Mouse (Mus musculus) cerebellum, postnatal 36 days (tissue): Measurements from ENCODE around the gene Gas7.

ENCODE experiments used
- DNase-seq, 2 experiments: peaks; one replicate each; pipeline ENCODE4 v3.0.0; 2021 to 2022; ENCODE audit warnings: mixed read lengths in 2 of 2

The Gas7 gene

DNA sequence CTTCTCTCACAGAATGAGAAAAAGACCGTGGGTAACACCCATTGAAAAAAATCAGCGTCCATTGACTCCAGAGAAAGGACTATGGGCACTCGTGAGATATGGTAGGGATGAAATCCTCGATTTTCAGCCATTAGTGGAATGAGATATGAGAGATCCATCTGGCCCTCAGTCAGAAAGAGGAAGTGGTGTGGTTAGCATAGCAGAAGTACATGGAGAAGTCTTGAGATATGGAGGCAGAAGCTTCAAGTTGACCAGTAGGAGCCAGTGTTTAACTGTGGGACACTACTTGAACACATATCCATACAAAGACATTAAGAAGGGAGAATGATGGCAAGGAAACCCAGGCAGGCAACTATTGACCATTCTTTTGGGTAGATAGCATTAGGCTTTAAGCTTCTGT, 82.1 kb downstream of the Gas7 start:
- no peak for DNase-seq

DNA sequence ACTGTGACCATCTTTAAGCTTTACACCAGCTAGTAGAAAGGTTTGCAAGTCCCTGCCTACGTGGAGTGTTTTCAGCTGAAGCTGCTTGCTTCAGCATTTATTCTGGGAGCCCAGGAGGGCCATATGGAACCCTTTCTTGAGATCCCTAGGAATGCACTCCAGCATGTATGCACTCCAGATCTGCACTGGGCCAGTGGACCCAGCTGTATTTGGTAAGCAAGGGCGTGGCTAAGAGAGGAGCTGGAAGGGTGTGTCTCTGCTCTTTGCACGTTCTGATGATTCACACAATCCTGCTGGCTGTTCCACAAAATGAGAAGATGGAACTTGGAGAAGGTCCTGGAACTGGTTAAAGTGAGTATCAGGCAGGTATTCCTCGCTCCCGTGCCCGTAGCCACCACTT, 83.3 kb downstream of the Gas7 start:
- DNase-seq: no peak

GRCm38 (mm10) chr11:67544656-67545432, 89.6 kb downstream of the Gas7 start:
- DNase-seq: no peak

DNA sequence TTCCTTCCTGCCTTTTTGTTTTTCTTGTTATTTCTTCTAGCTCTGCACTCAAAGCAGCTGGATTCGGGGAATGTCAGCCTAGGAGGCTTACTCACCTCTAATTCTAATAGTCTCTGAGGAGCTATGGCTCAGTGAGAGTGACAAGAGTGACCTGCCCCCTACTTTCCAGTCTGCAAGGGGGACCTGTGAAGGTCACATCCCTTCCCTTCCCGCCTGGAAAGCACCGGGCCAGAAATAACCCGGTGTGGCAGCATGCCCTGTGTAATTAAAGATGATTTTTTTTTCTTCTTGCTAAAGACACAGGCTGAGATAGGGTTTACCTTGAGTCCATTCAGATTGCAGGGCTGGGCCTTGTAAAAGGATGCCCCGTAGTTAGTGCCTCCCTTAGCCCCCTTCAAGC, 91.3 kb downstream of the Gas7 start:
- DNase-seq: no peak

DNA sequence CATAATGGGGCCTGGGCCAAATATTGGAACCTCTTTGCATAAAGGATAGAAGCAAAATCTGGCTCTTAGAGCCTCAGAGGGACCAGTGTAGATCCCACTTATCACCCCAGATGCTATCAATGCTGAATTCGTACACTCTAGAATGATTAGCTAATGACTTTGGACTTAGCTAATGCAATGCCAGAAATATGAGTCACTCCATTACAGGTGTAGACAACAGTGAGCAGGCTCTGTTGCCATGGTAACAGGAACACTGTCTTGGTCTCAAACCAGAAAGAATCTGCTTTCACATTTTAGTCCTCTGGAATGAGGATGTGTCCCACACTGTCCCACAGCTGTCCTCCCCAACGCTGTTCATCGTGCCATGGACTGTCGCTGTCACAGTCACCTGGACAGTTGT, 94.1 kb downstream of the Gas7 start:
- no peak for DNase-seq

DNA sequence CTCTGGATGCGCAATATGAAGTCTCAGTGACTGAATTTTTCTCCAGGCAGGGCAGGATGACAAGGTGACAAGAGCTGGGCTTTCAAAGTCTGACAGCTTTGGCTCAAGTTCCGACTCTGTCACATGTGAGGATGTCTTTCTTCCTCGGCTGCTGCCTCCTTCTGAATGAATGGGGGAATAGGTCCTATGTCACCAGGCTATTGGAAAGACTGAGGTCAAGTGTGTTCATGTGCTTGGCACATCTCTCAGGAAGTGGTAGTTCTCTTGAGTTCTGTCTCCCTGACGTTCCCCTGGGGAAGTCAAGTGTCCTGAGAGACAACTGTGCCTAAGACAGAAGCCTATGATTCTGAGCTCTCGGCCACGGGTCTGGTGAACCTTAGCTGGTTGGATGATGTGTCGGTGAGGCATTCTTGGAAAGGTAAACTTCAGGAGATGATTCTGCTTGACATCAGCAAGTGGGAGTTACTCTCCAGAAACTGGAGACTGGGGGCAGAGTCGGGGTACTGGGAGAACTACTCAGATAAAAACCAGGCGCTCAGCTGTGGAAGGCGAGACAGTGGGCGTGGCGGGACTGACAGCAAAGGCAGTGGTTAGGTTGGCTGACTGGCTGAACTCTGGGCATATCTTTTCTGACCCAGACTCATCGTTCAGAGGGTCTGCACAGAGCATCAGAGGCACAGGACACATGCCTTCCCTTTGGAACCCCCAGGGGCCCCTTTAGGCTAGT, 94.7 kb downstream of the Gas7 start:
- DNase-seq: no peak

DNA sequence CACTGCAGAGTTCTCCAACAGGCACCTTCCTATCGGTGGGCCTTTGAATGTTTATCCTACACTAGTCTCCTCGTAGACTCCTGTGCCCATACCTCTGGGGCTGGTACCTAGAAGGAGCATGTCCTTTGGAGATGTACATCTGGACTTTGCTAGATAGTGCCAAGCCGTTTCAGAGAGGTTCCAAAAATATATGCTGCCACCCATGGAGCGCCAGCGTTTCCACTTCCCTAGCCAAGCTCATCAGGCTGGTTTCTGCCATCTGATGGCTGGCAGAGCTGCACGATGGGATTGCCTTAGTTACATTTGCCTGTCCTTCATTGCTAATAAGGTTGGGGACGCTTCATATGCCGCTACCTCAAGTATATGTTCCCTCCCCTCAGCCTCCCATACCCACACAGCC, 97.2 kb downstream of the Gas7 start:
- peak; percentile 35 to 41 for DNase-seq

GRCm38 (mm10) chr11:67554276-67554675, 99.0 kb downstream of the Gas7 start:
- DNase-seq: no peak

DNA sequence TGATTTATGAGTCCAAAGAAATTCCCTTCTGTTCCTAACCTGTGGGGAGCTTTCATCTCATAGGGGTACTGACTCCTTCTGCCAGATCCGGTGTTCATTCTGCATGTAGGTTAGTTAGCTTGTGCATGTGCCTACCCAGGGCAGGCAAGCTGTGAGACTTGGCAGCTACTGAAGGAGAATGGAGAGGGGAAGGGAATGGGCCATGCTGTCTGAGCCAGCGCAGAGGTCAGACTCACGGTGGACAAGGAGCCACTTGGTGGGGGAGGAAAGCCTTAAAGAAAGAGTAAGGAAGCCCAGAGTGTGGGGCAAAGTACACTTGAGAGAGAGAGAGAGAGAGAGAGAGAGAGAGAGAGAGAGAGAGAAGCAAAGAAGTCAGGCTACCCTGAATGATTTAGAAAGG, 101.1 kb downstream of the Gas7 start:
- peak; percentile 73 to 75 for DNase-seq

DNA sequence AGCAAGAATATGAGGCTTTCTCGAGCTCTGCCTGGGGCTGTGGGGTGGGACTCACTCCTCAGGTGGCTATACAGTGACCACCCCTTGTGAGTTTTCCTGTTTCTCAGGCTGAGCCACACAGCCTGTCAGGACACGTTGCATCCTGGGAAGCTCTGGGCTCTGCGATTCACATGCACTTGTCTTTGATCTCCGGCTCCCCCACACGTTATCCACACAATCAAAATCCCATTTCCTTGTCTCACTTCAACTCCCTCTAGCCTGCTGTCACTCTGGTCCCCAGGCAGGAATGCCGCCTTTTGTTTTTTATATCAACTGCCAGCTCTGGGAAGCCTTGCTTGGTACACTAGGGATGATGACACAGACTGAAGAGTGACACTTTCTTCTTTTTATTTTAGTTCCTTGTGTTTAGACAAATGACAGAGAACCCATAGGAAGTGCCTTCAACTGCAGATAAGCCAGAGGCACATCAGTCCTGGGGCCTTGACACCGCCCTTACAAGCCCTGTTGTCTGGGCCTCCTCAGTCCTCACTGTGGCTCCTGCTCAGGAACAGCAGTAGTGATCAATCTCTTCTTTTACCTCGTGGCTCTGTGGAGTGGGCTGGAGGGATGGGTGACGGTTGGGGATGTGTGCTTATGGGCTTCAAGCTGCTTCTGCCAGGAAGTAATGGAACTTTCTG, 103.7 kb downstream of the Gas7 start:
- no peak for DNase-seq

- no peak for DNase-seq
Measured at GRCm38 (mm10) chr11:67559522-67559921, 104.3 kb downstream of the Gas7 start.

DNA sequence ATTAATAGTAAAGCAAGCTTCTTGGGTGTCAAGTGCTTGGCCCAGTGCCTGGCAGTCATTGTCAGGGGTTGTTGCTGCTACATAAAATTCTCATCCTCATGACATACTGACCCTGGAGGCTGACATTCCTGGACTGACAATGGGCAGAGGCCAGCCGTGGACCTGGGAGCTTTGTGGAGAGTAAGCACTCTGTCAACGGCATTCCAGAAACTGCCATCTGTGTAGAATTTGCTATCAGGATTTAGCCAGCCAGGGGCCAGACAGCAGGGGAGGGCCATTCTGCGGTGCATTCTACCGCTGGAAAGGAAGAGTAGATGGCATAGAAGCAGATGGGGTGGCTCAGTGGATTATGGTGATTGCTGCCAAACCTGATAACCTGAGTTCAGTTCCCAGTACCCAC, 106.4 kb downstream of the Gas7 start:
- DNase-seq: no peak

- no peak for DNase-seq
Measured at GRCm38 (mm10) chr11:67563141-67563540, 107.9 kb downstream of the Gas7 start.

DNA sequence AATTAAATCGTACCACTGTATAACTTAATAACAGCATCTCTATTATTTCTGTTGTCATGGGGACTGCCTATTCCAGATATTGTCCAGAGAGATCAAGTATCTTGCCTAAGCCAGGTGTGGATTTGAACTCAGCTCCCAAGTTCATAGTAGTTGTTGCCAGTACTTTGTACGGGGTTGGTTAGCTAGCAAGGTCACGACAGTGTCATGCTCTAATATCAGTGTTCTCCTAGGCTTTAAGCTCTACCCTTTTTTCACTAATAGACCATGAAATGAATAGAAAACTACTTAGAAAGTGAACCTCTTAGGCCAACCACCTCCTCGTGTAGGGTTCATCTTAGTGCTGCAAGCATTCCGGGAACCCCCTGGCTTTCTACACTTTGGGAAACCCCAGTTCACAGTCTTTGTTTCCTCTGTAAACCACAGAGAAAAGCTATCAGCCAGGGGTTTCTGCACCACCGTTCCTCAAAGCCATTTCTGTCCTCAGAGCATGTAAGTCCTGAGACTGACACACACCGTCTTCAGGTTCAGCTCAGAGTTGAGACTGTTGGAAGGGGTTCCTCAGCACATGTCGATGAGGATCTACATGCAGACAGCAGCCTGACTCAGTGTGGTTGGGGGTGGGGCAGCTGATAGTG, 108.9 kb downstream of the Gas7 start:
- no peak for DNase-seq

DNA sequence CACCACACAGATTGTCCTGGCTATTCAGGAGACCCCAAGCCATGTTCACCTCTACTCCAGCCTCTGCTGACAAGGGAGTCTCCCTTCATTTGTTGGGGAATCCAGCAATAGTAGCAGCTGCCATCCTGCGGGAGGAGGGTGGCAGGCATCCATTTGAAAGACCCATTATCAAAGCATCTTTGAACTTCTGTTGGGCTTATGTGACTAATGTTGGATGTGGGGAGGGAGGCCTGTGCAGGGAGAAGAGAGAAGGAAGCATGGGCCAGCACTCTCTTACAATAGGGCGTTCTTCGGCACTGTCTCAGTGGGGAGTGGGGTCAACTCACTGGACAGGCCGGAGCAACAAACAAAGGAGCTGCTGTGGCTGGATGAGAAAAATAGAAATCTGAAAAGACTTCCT, 110.3 kb downstream of the Gas7 start:
- DNase-seq: no peak

GRCm38 (mm10) chr11:67566704-67567103, 111.5 kb downstream of the Gas7 start:
- DNase-seq: no peak

- no peak for DNase-seq
Measured at GRCm38 (mm10) chr11:67567184-67567583, 111.9 kb downstream of the Gas7 start.

DNA sequence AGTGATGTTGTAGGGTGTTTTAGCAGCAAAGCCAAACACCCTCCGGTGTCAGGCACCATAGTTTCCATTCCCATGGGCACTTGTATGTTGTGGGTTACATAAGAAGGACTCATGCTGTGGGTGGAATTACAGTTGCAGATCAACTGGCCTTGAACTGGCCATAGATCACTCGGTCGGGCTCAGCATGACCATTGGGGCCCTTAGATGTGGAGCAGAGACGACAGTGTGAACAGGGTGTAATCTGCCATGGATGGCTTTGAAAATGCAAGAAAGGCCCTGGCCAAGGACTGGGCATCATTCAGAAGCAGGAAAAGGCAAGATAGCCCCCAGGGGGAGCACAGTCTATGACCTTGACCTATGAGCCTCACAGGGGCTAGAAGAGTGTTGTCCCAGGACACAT, 112.8 kb downstream of the Gas7 start:
- no peak for DNase-seq

DNA sequence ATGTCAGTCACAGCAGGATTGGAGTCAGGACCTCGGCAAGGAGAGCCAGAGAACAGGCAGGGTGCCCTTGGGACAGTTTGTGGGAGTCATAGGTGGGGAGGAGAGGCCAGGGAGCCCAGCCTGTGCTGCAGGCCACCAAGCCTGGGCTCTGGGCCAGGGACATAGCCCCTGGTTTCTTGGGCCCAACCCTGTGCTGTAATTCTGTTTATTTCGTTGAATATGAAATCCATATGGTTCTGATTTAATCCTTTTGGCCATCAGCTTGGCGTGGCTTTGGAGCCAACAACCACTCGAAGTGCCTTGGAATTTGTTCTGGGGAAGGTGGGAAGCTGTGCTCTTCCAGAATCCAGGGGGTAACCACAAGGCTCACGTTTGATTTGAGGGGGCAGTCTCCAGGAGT, 113.6 kb downstream of the Gas7 start:
- no peak for DNase-seq

GRCm38 (mm10) chr11:67570947-67571346, 115.7 kb downstream of the Gas7 start:
- DNase-seq: no peak

DNA sequence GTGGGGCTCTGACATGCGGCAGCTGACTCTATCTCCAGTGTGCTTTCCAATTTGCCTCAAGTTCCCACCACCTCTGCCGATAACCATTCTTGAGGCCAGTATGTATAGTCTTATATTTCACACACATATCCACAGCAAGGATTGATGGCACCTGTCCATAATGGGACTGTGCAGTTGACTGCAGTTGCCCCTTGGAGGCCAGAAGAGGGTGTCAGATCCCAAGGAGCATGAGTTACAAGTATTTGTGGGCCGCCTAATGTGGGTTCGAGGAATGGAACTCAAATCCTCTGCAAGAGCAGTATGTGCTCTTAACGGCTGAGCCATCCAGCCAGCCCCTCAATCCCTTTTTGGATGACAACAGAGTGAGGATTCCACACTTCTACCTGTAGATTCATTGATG, 119.1 kb downstream of the Gas7 start:
- no peak for DNase-seq

DNA sequence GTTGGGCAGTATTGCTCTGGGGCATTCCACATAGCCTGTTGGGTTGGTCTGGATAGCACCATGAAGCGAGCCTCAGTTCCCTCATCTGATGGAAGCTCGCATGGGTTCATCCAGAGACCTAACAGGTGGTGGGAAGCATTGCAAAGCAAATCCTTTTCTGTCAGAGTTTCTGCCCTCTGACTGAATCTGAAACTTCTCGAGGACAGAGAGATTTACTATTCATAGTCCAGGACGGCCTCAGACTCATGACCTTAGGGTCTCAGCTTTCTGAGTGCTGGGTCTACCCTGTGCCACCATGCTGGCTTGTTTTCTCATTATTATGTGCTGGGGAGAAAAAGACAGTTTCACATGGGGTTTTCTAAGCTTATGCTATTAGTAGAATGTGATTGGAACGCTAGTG, 122.2 kb downstream of the Gas7 start:
- no peak for DNase-seq

DNA sequence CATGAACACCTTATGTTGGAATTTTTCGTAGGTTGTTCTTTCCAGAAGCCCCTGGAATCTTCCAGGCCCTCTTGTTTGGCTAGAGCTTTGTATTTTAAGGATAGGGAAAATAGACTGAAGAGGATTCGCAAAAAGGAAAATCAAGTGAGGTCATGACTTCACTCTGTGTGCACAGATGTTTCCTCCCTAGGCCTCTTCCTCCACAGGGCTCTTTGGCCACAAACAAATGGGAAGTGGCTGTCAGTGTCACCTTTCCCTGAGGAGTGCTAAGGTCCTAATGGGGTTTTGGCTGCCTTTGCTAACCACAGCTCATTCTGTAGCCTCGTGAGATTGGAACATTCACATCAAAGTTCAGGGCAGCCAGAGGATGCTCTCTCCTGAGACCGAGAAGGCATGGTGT, 122.8 kb downstream of the Gas7 start:
- no peak for DNase-seq

- DNase-seq: no peak
Measured at GRCm38 (mm10) chr11:67579136-67579535, 123.9 kb downstream of the Gas7 start.
